Mouse (Mus musculus): ENCODE data around the gene Bsn. TPM values are rescaled to one million over a fixed set of nuclear protein-coding genes. Genes with fewer than 3 reads are reported as not detected.
A peak's percentile ranks its signal among the peaks of the same experiment; 100 is the strongest.

The Bsn gene
- polyA plus RNA-seq, 1 experiment from 2014 or later, result 0.76 TPM

DNA sequence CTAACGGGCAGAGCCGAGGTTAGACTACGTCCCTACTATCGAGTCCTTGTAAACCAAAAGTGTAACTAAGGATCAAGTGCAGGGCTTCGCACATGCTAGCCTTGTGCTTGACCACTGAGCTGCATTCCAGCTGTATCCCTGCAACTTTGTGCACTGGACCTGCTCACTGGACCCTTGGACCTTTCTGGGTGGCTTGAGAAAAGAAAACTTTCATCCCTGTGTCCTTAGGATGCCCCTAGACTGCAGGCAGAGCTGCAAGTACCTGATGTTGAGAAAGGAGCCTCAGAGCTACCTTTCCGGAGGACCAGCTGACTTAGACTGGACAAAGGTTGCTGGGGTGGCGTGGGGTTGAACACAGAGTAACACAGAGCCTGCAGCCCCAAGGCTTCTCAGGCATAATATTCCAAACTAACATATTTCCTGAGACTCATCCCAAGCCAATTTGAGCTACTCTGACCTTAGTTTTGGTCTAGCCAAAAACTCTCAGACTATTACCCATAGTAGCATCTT, 99.5 kb downstream of the Bsn start:
- H3K4me2 ChIP-seq (replicated peaks; ENCODE audit: low read depth, low read length), result no peak overlapping the region
- H3K9ac ChIP-seq (ENCODE audit: low read depth, low read length), result no peak overlapping the region
- 96% methylated on average over 7 of the region's 7 CpGs for WGBS
- H3K36me3 ChIP-seq (ENCODE audit: control insufficient read depth, insufficient read depth, low read length), result peaks cover 72% of the 10 kb centered on the region
- H3K4me3 ChIP-seq (ENCODE audit: low read length), result no peak overlapping the region
- H3K27ac ChIP-seq (ENCODE audit: low read depth, low read length), result no peak overlapping the region
- H3K27me3 ChIP-seq (ENCODE audit: control insufficient read depth, insufficient read depth, low read length), result no peaks in the 10 kb centered on the region
- no peak for ATAC-seq (ENCODE audit: low FRiP score, low TSS enrichment)
- H3K9me3 ChIP-seq (ENCODE audit: control insufficient read depth, low read length), result no peaks in the 10 kb centered on the region
- H3K4me1 ChIP-seq (ENCODE audit: control insufficient read depth, insufficient read depth, low read length), result peaks cover 13% of the 10 kb centered on the region; the same call in 1 of the 2 replicates

DNA sequence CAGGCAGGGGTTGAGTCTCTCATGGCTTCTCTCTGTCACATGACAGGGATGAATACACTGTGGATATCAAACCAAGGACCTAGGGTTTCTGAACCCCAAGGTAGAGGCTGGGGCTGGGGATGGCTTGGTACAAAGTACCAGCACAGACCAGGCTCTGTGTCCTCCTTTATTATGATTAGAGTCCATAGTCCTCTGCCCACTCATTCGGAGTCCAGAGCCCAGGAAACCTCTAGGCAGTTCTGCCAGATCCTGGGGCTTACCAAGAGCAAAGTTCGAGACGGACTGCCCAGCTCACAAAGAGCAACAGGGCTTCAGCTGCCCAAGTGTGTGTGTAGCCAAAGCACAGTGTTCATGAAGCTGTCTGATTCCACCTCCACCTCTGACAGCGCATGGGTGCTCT, 104.9 kb downstream of the Bsn start:
- Histone ChIP-seq H3K27ac (ENCODE audit: low read depth, low read length) (no peak overlapping the region), H3K9ac (ENCODE audit: low read depth, low read length) (no peak overlapping the region), H3K4me2 (replicated peaks; ENCODE audit: low read depth, low read length) (no peak overlapping the region), H3K4me3 (ENCODE audit: low read length) (no peak overlapping the region), H3K4me1 (ENCODE audit: control insufficient read depth, insufficient read depth, low read length) (no peaks in the 10 kb centered on the region; the same call in 1 of the 2 replicates), H3K27me3 (ENCODE audit: control insufficient read depth, insufficient read depth, low read length) (peaks cover 20% of the 10 kb centered on the region), H3K36me3 (ENCODE audit: control insufficient read depth, insufficient read depth, low read length) (peaks cover 56% of the 10 kb centered on the region), H3K9me3 (ENCODE audit: control insufficient read depth, low read length) (no peaks in the 10 kb centered on the region)
- ATAC-seq (ENCODE audit: low FRiP score, low TSS enrichment), result no peak
- WGBS, result 94% methylated on average over 4 of the region's 4 CpGs

DNA sequence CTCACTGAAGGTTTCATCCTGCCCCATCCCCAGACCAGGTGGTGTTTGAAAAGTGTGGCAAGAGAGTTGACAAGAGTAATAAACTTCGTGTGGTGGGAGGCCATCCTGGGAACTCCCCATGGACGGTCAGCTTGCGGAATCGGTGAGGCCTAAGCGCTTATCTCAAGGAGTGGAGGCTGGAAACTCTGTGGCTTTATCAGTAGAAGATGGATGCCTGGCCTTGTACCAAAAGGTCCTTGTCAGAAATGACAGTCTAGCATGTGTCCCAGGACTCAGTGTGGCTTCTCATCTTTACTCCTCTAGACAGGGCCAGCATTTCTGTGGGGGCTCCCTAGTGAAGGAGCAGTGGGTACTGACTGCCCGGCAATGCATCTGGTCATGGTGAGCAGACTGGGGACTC, 106.6 kb downstream of the Bsn start:
- Histone ChIP-seq H3K9me3 (ENCODE audit: control insufficient read depth, low read length) (no peaks in the 10 kb centered on the region), H3K27ac (ENCODE audit: low read depth, low read length) (no peak overlapping the region), H3K4me3 (ENCODE audit: low read length) (no peak overlapping the region), H3K27me3 (ENCODE audit: control insufficient read depth, insufficient read depth, low read length) (peaks cover 20% of the 10 kb centered on the region), H3K4me2 (replicated peaks; ENCODE audit: low read depth, low read length) (no peak overlapping the region), H3K36me3 (ENCODE audit: control insufficient read depth, insufficient read depth, low read length) (peaks cover 39% of the 10 kb centered on the region), H3K4me1 (ENCODE audit: control insufficient read depth, insufficient read depth, low read length) (peaks cover 4% of the 10 kb centered on the region; the same call in 1 of the 2 replicates), H3K9ac (ENCODE audit: low read depth, low read length) (no peak overlapping the region)
- no peak for ATAC-seq (ENCODE audit: low FRiP score, low TSS enrichment)
- 71% methylated on average over 6 of the region's 6 CpGs for WGBS

DNA sequence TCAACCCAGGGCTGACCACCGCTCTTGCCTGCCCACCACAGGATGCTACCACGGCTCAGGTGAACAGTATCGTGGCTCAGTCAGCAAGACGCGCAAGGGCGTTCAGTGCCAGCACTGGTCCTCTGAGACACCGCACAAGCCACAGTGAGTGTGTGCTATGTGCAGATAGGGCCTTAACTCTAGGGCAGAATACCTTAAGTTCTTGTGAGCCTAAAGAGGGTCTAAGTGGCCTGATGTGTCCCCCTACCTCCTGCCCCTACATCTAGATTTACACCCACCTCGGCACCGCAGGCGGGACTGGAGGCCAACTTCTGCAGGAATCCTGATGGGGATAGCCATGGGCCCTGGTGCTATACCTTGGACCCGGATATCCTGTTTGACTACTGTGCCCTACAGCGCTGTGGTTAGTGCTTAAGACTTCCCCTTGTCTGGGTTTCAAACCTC, 107.2 kb downstream of the Bsn start, which contains the start of gene Rnf123:
TSS of gene Rnf123 (minus strand) at position 359 of the 444 bp plus-strand sequence.
- peaks cover 10% of the 10 kb centered on the region; the same call in 1 of the 2 replicates for H3K4me1 ChIP-seq (ENCODE audit: control insufficient read depth, insufficient read depth, low read length)
- H3K4me2 ChIP-seq (replicated peaks; ENCODE audit: low read depth, low read length), result peak within 1 kb of the TSS; percentile 34
- peak within 1 kb of the TSS; percentile 24; the same call in 1 of the 2 replicates for H3K4me3 ChIP-seq (ENCODE audit: low read length)
- peaks cover 33% of the 10 kb centered on the region for H3K36me3 ChIP-seq (ENCODE audit: control insufficient read depth, insufficient read depth, low read length)
- no peak within 1 kb of the TSS for H3K27ac ChIP-seq (ENCODE audit: low read depth, low read length)
- peak within 1 kb of the TSS; percentile 28 for H3K9ac ChIP-seq (ENCODE audit: low read depth, low read length)
- no peaks in the 10 kb centered on the region for H3K9me3 ChIP-seq (ENCODE audit: control insufficient read depth, low read length)
- ATAC-seq (ENCODE audit: low FRiP score, low TSS enrichment), result no peak
- WGBS, result 36% methylated on average over 12 of the region's 12 CpGs
- peaks cover 20% of the 10 kb centered on the region for H3K27me3 ChIP-seq (ENCODE audit: control insufficient read depth, insufficient read depth, low read length)

DNA sequence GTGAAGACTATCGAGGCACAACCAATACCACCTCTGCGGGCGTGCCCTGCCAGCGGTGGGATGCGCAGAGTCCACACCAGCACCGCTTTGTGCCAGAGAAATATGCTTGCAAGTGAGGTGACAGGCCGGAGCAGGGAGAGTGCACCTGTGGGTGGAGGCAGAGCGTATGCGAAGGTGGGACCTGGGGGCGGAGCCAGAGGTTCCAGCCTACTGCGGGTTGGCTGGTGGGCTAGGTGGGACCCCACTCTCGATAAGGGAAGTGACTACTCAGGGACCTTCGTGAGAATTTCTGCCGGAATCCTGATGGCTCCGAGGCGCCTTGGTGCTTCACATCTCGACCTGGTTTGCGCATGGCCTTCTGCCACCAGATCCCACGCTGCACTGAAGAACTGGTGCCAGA, 107.6 kb downstream of the Bsn start:
- H3K4me1 ChIP-seq (ENCODE audit: control insufficient read depth, insufficient read depth, low read length), result peaks cover 14% of the 10 kb centered on the region; the same call in 1 of the 2 replicates
- 5% methylated on average over 19 of the region's 19 CpGs for WGBS

DNA sequence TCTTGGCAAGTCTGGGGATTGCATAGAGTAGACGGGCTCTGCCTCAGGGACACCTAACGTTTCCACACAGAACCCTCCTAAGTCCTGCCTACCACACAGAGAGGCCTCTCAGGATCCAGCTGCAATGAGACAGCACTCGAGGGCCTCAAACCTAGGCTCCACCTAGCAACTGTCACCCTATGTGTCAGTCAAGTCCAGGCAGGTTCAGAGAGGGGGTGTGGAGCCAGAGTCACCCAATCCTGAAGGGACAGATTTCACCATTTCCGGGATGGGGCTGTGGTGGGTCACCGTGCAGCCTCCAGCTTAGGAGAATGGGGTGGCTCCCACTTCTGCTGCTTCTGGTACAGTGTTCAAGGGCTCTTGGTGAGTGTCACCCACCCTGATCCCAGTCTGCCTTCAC, 110.0 kb downstream of the Bsn start, which contains the start of gene Mst1:
TSS of gene Mst1 (plus strand) at position 269 of the 400 bp plus-strand sequence.
- Histone ChIP-seq H3K36me3 (ENCODE audit: control insufficient read depth, insufficient read depth, low read length) (peaks cover 6% of the 10 kb centered on the region), H3K4me2 (replicated peaks; ENCODE audit: low read depth, low read length) (peak within 1 kb of the TSS; percentile 97), H3K4me1 (ENCODE audit: control insufficient read depth, insufficient read depth, low read length) (peaks cover 14% of the 10 kb centered on the region; the same call in 1 of the 2 replicates), H3K9ac (ENCODE audit: low read depth, low read length) (peak within 1 kb of the TSS; percentile 94), H3K9me3 (ENCODE audit: control insufficient read depth, low read length) (no peaks in the 10 kb centered on the region), H3K27ac (ENCODE audit: low read depth, low read length) (no peak within 1 kb of the TSS), H3K27me3 (ENCODE audit: control insufficient read depth, insufficient read depth, low read length) (peaks cover 20% of the 10 kb centered on the region), H3K4me3 (ENCODE audit: low read length) (peak within 1 kb of the TSS; percentile 83)
- ATAC-seq (ENCODE audit: low FRiP score, low TSS enrichment), result no peak
- 69% methylated on average over 5 of the region's 5 CpGs for WGBS

More for the DNA sequence above, 107.6 kb downstream of the Bsn start:
- H3K9me3 ChIP-seq (ENCODE audit: control insufficient read depth, low read length), result no peaks in the 10 kb centered on the region
- H3K9ac ChIP-seq (ENCODE audit: low read depth, low read length), result peak overlapping the region; percentile 28
- no peak for ATAC-seq (ENCODE audit: low FRiP score, low TSS enrichment)
- no peak overlapping the region for H3K27ac ChIP-seq (ENCODE audit: low read depth, low read length)
- H3K36me3 ChIP-seq (ENCODE audit: control insufficient read depth, insufficient read depth, low read length), result peaks cover 29% of the 10 kb centered on the region
- peaks cover 20% of the 10 kb centered on the region for H3K27me3 ChIP-seq (ENCODE audit: control insufficient read depth, insufficient read depth, low read length)
- peak overlapping the region; percentile 34 for H3K4me2 ChIP-seq (replicated peaks; ENCODE audit: low read depth, low read length)
- peak overlapping the region; percentile 24; the same call in 1 of the 2 replicates for H3K4me3 ChIP-seq (ENCODE audit: low read length)

DNA sequence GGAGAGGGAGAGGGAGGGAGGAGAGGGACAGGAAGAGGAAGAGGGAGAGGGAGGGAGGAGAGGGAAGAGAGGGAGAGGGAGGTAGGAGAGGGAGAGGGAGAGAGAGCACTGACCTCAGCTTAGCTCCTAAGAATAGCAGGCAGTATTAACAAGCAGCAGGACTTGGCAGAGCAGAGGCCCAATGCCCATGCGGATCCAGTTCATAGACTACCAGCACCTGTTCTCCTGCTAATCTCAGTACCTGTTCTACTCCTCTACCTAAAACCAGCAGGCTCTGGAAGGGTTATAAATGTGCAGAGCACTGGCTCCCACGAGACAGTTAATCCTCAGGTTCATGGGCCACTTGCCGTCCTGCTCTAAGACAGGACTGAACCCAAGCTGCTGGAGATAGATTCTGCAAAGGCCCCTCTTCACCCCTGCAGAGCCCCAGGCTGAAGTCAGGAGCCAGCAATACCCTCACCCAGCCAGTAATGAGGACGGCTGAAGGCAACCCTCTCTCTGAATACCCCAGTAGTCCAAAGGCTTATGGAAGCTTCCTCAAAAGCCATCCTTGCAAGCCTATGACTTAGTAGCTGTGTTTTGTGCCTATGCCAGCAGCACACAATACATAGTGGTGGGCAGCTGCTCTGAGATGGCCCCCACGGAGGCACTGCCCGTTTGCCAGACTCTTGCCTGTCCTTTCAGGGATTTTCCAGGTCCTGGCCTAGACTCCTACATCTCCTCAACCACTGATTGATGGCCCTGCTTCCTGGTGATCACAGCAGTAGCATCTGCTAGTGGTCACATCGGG, 116.8 kb downstream of the Bsn start:
- Histone ChIP-seq H3K9me3 (ENCODE audit: control insufficient read depth, low read length) (no peaks in the 10 kb centered on the region), H3K27me3 (ENCODE audit: control insufficient read depth, insufficient read depth, low read length) (no peaks in the 10 kb centered on the region), H3K27ac (ENCODE audit: low read depth, low read length) (no peak overlapping the region), H3K4me3 (ENCODE audit: low read length) (no peak overlapping the region), H3K9ac (ENCODE audit: low read depth, low read length) (no peak overlapping the region), H3K4me2 (replicated peaks; ENCODE audit: low read depth, low read length) (no peak overlapping the region), H3K4me1 (ENCODE audit: control insufficient read depth, insufficient read depth, low read length) (peaks cover 7% of the 10 kb centered on the region; the same call in 1 of the 2 replicates), H3K36me3 (ENCODE audit: control insufficient read depth, insufficient read depth, low read length) (peaks cover 25% of the 10 kb centered on the region)
- 58% methylated on average over 7 of the region's 7 CpGs for WGBS
- ATAC-seq (ENCODE audit: low FRiP score, low TSS enrichment), result no peak

DNA sequence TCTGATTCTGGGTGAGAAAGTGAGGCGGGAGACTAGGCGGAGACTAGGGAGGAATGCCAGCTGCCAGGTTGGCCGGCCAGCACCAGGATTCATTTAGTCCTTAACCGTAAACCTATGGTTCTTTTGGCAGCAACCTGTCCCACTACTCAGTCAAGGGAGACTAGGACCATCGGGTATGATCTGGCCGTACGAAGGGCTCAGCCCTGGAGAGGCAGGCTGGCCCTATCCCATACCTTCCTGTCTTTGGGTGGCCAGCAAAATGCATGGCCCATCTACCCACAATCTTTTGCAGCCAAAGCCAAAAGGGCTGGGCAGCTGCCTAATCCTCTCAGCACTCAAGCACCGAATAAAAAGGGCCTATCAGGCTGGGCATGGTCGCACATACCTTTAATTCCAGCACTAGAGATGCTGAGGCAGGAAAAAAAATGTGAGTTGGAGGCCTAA, 117.7 kb downstream of the Bsn start:
- H3K9ac ChIP-seq (ENCODE audit: low read depth, low read length), result no peak overlapping the region
- H3K4me1 ChIP-seq (ENCODE audit: control insufficient read depth, insufficient read depth, low read length), result no peaks in the 10 kb centered on the region
- ATAC-seq (ENCODE audit: low FRiP score, low TSS enrichment), result no peak
- H3K9me3 ChIP-seq (ENCODE audit: control insufficient read depth, low read length), result no peaks in the 10 kb centered on the region
- no peak overlapping the region for H3K4me3 ChIP-seq (ENCODE audit: low read length)
- H3K36me3 ChIP-seq (ENCODE audit: control insufficient read depth, insufficient read depth, low read length), result peaks cover 25% of the 10 kb centered on the region
- 71% methylated on average over 9 of the region's 9 CpGs for WGBS
- H3K27me3 ChIP-seq (ENCODE audit: control insufficient read depth, insufficient read depth, low read length), result no peaks in the 10 kb centered on the region
- no peak overlapping the region for H3K27ac ChIP-seq (ENCODE audit: low read depth, low read length)
- no peak overlapping the region for H3K4me2 ChIP-seq (replicated peaks; ENCODE audit: low read depth, low read length)

DNA sequence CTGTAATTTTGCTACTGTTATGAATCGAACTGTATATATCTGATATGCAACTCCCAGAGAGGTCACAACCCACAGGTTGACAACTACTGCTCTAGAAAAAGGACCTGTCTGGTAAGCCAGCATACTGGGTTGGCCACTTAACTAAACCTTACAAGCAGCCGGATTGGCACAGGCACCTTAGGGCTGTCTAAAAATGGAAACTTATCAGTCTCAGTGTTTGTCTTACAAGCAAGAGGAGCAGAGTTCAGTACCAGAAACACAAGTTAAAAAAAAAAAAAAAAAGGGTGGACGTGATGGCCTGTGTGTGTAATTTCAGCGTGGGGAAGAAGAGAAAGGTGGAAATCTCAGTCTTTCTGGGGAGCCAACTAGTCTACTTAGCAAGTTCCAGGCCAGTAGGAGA, 118.4 kb downstream of the Bsn start:
- Histone ChIP-seq H3K36me3 (ENCODE audit: control insufficient read depth, insufficient read depth, low read length) (peaks cover 32% of the 10 kb centered on the region), H3K9ac (ENCODE audit: low read depth, low read length) (no peak overlapping the region), H3K27ac (ENCODE audit: low read depth, low read length) (no peak overlapping the region), H3K27me3 (ENCODE audit: control insufficient read depth, insufficient read depth, low read length) (no peaks in the 10 kb centered on the region), H3K4me2 (replicated peaks; ENCODE audit: low read depth, low read length) (no peak overlapping the region), H3K4me1 (ENCODE audit: control insufficient read depth, insufficient read depth, low read length) (no peaks in the 10 kb centered on the region), H3K9me3 (ENCODE audit: control insufficient read depth, low read length) (no peaks in the 10 kb centered on the region), H3K4me3 (ENCODE audit: low read length) (no peak overlapping the region)
- no peak for ATAC-seq (ENCODE audit: low FRiP score, low TSS enrichment)
- 91% methylated on average over 4 of the region's 4 CpGs for WGBS
